Mouse (Mus musculus) liver, postnatal 0 days (tissue): Measurements from ENCODE around the gene Phb. TPM values are rescaled to one million over a fixed set of nuclear protein-coding genes. Genes with fewer than 3 reads are reported as not detected.
A peak's percentile ranks its signal among the peaks of the same experiment; 100 is the strongest.

Experiments
- ATAC-seq: fragments of 200-750 bp; cut with Nextera tagmentation; 2 replicates; pipeline ENCODE4 v1.8.0; 2017; ENCODE audit warnings: mild to moderate bottlenecking, moderate library complexity
- DNase-seq: peaks from one replicate; pipeline ENCODE4 v3.0.0-alpha.2; 2016
- H3K27ac ChIP-seq: fragments of 300-500 bp; sonication (generic); 2 replicates; pipeline ENCODE4 v1.5.1; 2014; ENCODE audit warnings: antibody characterized with exemption, moderate library complexity, mild to moderate bottlenecking, low read depth
- H3K27me3 ChIP-seq: fragments of 300-500 bp; sonication (generic); 2 replicates; pipeline ENCODE4 v1.6.1; 2014; ENCODE audit warnings: low read length, control low read depth, mixed read lengths; ENCODE audit not compliant: insufficient read depth
- H3K36me3 ChIP-seq: fragments of 300-500 bp; sonication (generic); replicated peaks from 2 replicates; pipeline ENCODE4 v1.6.1; 2014; ENCODE audit warnings: mild to moderate bottlenecking, control low read depth, low read length, moderate library complexity, mixed read lengths; ENCODE audit not compliant: insufficient read depth
- H3K4me1 ChIP-seq: fragments of 300-500 bp; sonication (generic); 2 replicates; pipeline ENCODE4 v1.6.1; 2014; ENCODE audit warnings: antibody characterized with exemption, mild to moderate bottlenecking, control low read depth; ENCODE audit not compliant: insufficient read depth
- H3K4me2 ChIP-seq: fragments of 300-500 bp; sonication (generic); 2 replicates; pipeline ENCODE4 v1.6.1; 2014; ENCODE audit warnings: low read depth, mild to moderate bottlenecking, low read length, moderate library complexity, mixed read lengths
- H3K4me3 ChIP-seq: fragments of 300-500 bp; sonication (generic); 2 replicates; pipeline ENCODE4 v1.5.1; 2014; ENCODE audit warnings: low read depth, low read length
- H3K9ac ChIP-seq: fragments of 300-500 bp; sonication (generic); replicated peaks from 2 replicates; pipeline ENCODE4 v1.6.1; 2014; ENCODE audit warnings: mild to moderate bottlenecking, moderate library complexity
- H3K9me3 ChIP-seq: fragments of 300-500 bp; sonication (generic); 2 replicates; pipeline ENCODE4 v1.6.1; 2016; ENCODE audit warnings: mild to moderate bottlenecking, control low read depth, low read length, mixed read lengths
- CTCF ChIP-seq: sonication (generic); IDR thresholded peaks from 2 replicates; pipeline ENCODE4 v1.5.1; 2016; ENCODE audit warnings: antibody characterized with exemption, low read depth
- EP300 ChIP-seq: IDR thresholded peaks from 2 replicates; pipeline ENCODE4 v1.6.1; 2016; ENCODE audit warnings: antibody characterized with exemption, low read depth, mild to moderate bottlenecking
- WGBS: fragments of 180-500 bp; shearing (Covaris S2); extraction: QIAGEN DNeasy Blood & Tissue Kit; methylation state at CpG from one replicate; pipeline ENCODE4 v1.1.7; 2014; ENCODE audit not compliant: insufficient replicate concordance; 5-methylcytosine and 5-hydroxymethylcytosine counted together
- polyA plus RNA-seq: library from polyadenylated mRNA; unstranded; fragments of >200 nt; fragmentation: Nextera tagmentation; extraction: Ambion mirVana; gene quantifications from 2 replicates; pipeline ENCODE4 v1.2.1, GENCODE M21; 2015

The Phb gene
- polyA plus RNA-seq, 1 experiment from 2014 or later, result 236 TPM

DNA sequence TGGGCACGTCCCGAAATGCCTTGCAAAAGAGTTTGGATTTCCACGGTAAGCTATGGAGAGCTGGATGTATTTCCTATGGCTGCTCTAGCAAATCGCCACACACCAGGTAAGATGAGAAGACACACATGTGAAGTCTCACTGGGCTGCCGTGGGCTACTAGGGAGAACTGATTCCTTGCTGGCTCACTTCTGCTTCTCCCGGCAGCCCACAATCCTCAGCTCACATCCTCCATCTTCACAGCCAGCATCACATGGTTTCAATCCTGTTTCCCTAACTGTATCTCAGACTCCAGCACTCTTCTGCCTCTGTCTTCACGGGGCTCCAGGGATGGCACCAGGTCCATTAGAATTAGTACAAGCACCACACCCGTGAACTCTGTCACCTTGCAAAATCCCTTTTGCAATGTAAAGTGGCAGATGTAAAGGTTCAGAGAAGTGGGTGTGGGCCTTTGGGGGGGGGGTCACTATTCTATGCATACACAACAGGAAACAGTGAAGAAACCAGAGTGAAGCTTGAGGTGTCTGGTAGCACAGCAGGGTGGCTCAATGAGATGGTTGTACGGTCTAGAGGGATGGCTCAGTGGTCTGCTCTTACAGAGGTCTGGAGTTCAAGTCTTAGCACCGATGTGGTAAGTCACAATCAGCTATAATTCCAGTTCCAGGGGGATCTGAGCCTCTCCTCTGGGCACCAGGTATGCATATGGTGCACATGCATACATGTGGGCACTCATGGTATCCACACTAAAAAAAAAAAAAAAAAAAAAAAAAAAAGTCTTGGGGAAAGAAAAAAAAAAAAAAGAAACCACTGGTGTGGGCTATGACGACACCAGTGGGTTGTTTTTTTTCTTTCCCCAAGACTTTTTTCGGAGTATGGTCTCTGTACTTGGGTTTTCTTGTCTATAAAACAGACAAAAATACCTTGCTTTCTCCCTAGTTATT, 37.5 kb downstream of the Phb start:
- no peak overlapping the region for H3K9ac ChIP-seq
- peaks cover 13% of the 10 kb centered on the region for H3K4me1 ChIP-seq
- DNase-seq (no peak), ATAC-seq (no peak)
- no peaks in the 10 kb centered on the region for H3K9me3 ChIP-seq
- H3K36me3 ChIP-seq, result no peaks in the 10 kb centered on the region
- 73% methylated on average over 12 of the region's 12 CpGs for WGBS
- H3K27me3 ChIP-seq, result no peaks in the 10 kb centered on the region
- TF ChIP-seq CTCF (no peak), EP300 (no peak)
- no peak overlapping the region for H3K4me3 ChIP-seq
- H3K27ac ChIP-seq, result no peak overlapping the region
- no peak overlapping the region for H3K4me2 ChIP-seq

DNA sequence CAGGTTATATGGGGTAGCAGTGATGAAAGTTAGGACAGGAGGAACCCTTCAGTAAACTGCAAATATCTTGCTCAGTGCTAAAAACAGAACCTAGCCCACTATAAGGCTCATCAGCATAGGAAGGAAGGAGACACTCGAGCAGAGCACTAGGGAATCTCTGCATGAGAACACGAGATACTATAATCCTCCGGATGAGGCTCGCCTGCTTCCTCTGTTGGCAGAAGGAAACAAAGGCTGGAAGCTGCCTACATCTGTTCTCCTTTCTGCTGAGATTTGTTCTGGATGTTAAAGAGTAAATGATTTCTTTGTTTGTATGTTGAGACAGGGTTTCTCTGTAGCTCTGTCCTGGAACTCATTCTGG, 38.2 kb downstream of the Phb start:
- Histone ChIP-seq H3K4me1 (peaks cover 13% of the 10 kb centered on the region), H3K27me3 (no peaks in the 10 kb centered on the region), H3K27ac (no peak overlapping the region), H3K4me3 (no peak overlapping the region), H3K36me3 (no peaks in the 10 kb centered on the region), H3K9ac (no peak overlapping the region), H3K9me3 (no peaks in the 10 kb centered on the region), H3K4me2 (no peak overlapping the region)
- TF ChIP-seq EP300 (no peak), CTCF (no peak)
- WGBS, result 58% methylated on average over 4 of the region's 4 CpGs
- no peak for DNase-seq
- ATAC-seq, result no peak

DNA sequence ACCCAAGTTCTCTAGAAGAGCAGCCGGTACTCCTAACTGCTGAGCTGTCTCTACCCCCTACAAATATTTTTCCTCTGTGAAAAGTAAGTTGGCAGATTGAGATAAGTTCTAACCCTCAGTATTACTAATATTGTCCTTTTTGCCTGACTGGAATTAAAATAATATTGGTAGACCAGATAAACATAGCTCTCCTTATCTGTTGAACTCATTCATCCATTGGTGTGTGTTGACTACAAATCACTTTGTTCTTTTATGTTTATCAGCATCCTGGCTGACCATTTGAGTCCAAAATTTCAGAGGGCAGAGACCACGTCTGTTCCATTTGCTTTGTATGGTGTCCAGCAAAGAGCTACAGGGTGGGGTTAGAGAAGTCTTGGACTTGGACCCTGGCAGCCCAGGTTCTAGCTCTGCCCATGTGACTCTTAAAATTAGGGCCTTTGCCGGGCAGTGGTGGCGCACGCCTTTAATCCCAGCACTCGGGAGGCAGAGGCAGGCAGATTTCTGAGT, 42.8 kb downstream of the Phb start:
- H3K9me3 ChIP-seq, result no peaks in the 10 kb centered on the region
- H3K27me3 ChIP-seq, result no peaks in the 10 kb centered on the region
- H3K4me3 ChIP-seq, result no peak overlapping the region
- no peak for DNase-seq
- WGBS, result 77% methylated on average over 6 of the region's 6 CpGs
- H3K9ac ChIP-seq, result no peak overlapping the region
- no peak overlapping the region for H3K4me2 ChIP-seq
- no peaks in the 10 kb centered on the region for H3K36me3 ChIP-seq
- peaks cover 16% of the 10 kb centered on the region for H3K4me1 ChIP-seq
- no peak for TF ChIP-seq CTCF
- no peak for ATAC-seq
- no peak overlapping the region for H3K27ac ChIP-seq

DNA sequence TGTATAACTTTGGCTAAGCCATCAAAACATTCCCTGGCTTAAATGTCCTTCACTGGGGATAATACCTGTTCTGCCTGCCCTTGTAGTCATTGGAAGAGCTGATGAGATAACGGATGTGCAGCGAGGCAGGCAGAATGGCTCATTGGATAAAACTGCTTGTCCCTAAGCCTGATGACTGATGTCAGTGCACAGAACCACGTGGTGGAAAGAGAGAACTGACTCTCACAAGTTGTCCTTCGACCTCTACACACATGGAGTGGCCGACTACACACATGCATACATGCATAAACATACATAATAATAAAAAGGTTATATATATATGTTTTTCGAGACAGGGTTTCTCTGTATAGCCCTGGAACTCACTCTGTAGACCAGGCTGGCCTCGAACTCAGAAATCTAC, 43.7 kb downstream of the Phb start:
- H3K4me1 ChIP-seq, result peaks cover 24% of the 10 kb centered on the region
- 67% methylated on average over 7 of the region's 7 CpGs for WGBS
- DNase-seq, result no peak

DNA sequence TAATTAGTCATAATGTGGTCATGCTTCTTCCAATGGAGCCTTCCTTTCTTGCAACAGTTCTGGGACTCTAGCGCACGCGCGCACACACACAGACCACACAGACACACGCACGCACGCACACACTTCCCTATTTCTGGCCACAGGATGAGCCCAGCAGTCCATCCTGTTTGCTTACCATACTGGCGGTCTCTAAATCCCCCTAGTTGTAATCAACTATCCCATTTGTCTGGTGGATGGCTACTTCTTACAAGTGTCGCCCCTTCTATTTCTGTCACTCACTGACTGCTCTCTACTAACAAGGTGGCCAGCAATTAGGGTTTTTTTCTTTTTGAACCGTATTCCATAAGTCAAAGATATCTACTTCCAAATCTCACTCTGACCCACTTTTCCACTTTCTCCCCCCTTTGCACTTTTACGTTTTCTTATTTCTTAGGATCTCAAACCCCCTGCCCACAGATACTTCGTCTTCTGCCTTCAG, 45.4 kb downstream of the Phb start:
- WGBS, result 1% methylated on average over 12 of the region's 12 CpGs
- Histone ChIP-seq H3K9me3 (no peaks in the 10 kb centered on the region), H3K4me1 (peaks cover 29% of the 10 kb centered on the region), H3K36me3 (no peaks in the 10 kb centered on the region), H3K9ac (peak overlapping the region; percentile 99), H3K27ac (peak overlapping the region; percentile 99), H3K27me3 (no peaks in the 10 kb centered on the region), H3K4me2 (peak overlapping the region; percentile 98), H3K4me3 (peak overlapping the region; percentile 91)
- ATAC-seq (peak; percentile 16; the same call in 1 of the 2 replicates), DNase-seq (peak; percentile 69)
- TF ChIP-seq EP300, result no peak
- TF ChIP-seq CTCF, result no peak

More for the DNA sequence above, 43.7 kb downstream of the Phb start:
- no peaks in the 10 kb centered on the region for H3K9me3 ChIP-seq
- no peak overlapping the region for H3K4me3 ChIP-seq
- H3K27ac ChIP-seq, result no peak overlapping the region
- no peak for ATAC-seq
- no peaks in the 10 kb centered on the region for H3K27me3 ChIP-seq
- TF ChIP-seq CTCF (no peak), EP300 (no peak)
- no peak overlapping the region for H3K9ac ChIP-seq
- H3K36me3 ChIP-seq, result no peaks in the 10 kb centered on the region
- no peak overlapping the region for H3K4me2 ChIP-seq

DNA sequence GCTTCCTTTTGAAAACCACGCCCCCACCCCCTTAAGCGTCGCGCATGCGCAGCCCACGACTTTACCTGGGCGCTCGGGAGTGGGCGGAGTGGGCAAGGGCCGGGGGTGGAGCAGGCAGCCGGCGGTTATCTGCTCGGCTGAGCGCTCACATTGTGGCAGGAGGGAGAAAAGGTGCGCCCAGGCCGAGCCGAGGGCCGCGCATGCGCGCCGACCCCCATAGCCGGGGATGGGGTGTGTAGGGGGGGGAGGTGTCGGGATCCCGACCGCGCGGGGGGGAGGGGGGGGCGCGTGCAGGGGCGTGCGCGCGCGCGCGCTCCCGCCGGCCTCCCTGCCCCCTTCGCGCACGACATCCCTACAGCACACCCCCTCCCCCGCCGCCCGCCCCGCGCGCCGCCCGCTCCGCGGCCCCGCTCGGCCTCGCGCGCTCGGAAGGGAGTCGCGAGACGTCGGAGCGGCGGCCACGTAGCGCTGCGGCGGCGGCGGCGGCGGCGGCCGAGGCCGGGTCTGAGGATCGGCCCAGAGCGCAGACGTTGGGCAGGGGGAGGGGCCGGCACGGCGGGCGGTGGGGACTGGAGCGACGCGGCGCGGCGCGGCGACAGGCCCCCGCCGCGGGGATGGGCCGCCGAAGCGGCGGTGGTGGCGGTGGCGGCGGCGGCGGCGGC, 45.9 kb downstream of the Phb start, which contains the start of gene Zfp652:
Gene Zfp652, plus strand, starts transcription at position 111 of the 662 bp plus-strand sequence.
- Histone ChIP-seq H3K4me3 (peak within 1 kb of the TSS; percentile 91), H3K27me3 (no peaks in the 10 kb centered on the region), H3K4me1 (peaks cover 31% of the 10 kb centered on the region), H3K9me3 (no peaks in the 10 kb centered on the region), H3K4me2 (peak within 1 kb of the TSS; percentile 98), H3K27ac (peak within 1 kb of the TSS; percentile 99), H3K36me3 (no peaks in the 10 kb centered on the region), H3K9ac (peak within 1 kb of the TSS; percentile 99)
- ATAC-seq, result peak; percentile 88
- TF ChIP-seq EP300, result no peak
- no peak for TF ChIP-seq CTCF
- DNase-seq, result peak; percentile 93
- WGBS, result 2% methylated on average over 27 of the region's 103 CpGs
